Mouse (Mus musculus) liver, embryonic 15.5 days (tissue): ENCODE measurements around the gene Dlg2. TPM values are rescaled to one million over a fixed set of nuclear protein-coding genes. Genes with fewer than 3 reads are reported as not detected.

ENCODE experiments used
- ATAC-seq: fragments of 200-750 bp; cut with Nextera tagmentation; 2 replicates; pipeline ENCODE4 v1.8.0; 2017; ENCODE audit warnings: moderate number of reproducible peaks, mild to moderate bottlenecking, moderate library complexity; ENCODE audit not compliant: insufficient read depth
- H3K27ac ChIP-seq: fragments of 300-500 bp; sonication (generic); replicated peaks from 2 replicates; pipeline ENCODE4 v1.5.1; 2015; ENCODE audit warnings: mild to moderate bottlenecking, inconsistent platforms
- H3K27me3 ChIP-seq: fragments of 300-500 bp; sonication (generic); 2 replicates; pipeline ENCODE4 v1.6.1; 2015; ENCODE audit warnings: mild to moderate bottlenecking, inconsistent platforms
- H3K36me3 ChIP-seq: fragments of 300-500 bp; sonication (generic); replicated peaks from 2 replicates; pipeline ENCODE4 v1.6.1; 2015; ENCODE audit warnings: moderate library complexity, mild to moderate bottlenecking, inconsistent platforms
- H3K4me1 ChIP-seq: fragments of 300-500 bp; sonication (generic); replicated peaks from 2 replicates; pipeline ENCODE4 v1.6.1; 2015; ENCODE audit warnings: inconsistent platforms
- H3K4me2 ChIP-seq: fragments of 300-500 bp; sonication (generic); 2 replicates; pipeline ENCODE4 v1.6.1; 2015; ENCODE audit warnings: moderate library complexity, mild to moderate bottlenecking, inconsistent platforms
- H3K4me3 ChIP-seq: fragments of 300-500 bp; sonication (generic); replicated peaks from 2 replicates; pipeline ENCODE4 v1.5.1; 2015; ENCODE audit warnings: mild to moderate bottlenecking, inconsistent platforms
- H3K9ac ChIP-seq: fragments of 300-500 bp; sonication (generic); 2 replicates; pipeline ENCODE4 v1.6.1; 2015; ENCODE audit warnings: moderate library complexity, mild to moderate bottlenecking, inconsistent platforms
- H3K9me3 ChIP-seq: fragments of 300-500 bp; sonication (generic); replicated peaks from 2 replicates; pipeline ENCODE4 v1.6.1; 2016; ENCODE audit warnings: inconsistent platforms
- WGBS: fragments of 180-500 bp; shearing (Covaris S2); methylation state at CpG from one replicate; pipeline ENCODE4 v1.1.7; 2015; ENCODE audit warnings: mixed read lengths; ENCODE audit not compliant: insufficient replicate concordance; 5-methylcytosine and 5-hydroxymethylcytosine counted together
- polyA plus RNA-seq: library from polyadenylated mRNA; unstranded; fragments of >200 nt; fragmentation: Nextera tagmentation; extraction: Ambion mirVana; gene quantifications from 2 replicates; pipeline ENCODE4 v1.2.1, GENCODE M21; 2015

The Dlg2 gene
- polyA plus RNA-seq, 1 experiment from 2014 or later: 0.60 TPM

DNA sequence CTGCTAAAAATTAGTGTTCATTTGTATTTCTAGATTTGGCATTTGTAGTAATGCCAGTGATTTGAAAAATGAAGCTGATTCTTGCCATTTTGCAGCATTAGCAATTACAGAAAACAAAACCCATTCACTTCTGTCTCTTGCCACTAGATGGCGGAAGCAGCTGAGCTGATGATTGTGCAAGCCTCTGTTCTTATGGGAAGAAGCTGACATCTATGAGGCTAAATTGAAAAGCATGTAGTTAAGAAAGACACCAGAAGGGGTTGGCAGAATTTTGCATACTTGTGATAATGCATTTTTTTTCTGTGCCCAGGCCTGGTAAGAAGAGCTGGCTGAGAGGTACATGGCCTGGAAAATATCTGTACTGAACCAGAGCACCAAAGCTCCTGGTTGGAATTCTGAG lies 980.7 kb downstream of the Dlg2 start:
- H3K4me2 ChIP-seq: no peak overlapping the region
- no peak for ATAC-seq

DNA sequence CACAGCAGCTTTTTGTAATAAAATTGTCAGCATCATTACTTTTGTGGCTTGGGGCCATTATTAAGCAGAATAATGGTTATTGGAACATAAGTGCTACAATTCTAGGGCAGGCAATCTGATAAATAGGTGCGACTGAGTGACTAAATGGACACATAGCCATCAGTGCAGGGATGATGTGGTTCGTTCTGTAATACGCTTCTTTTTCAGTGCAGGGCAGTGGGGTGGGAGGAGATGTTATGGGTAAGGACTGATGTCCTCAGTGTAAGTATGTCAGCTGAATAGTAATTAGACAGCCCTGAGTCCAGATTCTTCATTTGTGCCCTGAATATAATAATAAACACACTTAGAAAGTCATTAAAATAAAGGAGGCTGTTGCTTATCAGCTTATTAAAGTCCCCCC lies 984.9 kb downstream of the Dlg2 start:
- Histone ChIP-seq H3K4me1 (no peaks in the 10 kb centered on the region), H3K27ac (no peak overlapping the region), H3K27me3 (no peaks in the 10 kb centered on the region), H3K4me2 (no peak overlapping the region), H3K9me3 (no peaks in the 10 kb centered on the region), H3K9ac (no peak overlapping the region), H3K36me3 (no peaks in the 10 kb centered on the region), H3K4me3 (no peak overlapping the region)
- ATAC-seq: no peak
- WGBS: 66% methylated on average over 3 of the region's 3 CpGs

More for the DNA sequence above, 980.7 kb downstream of the Dlg2 start:
- Histone ChIP-seq H3K9me3 (no peaks in the 10 kb centered on the region), H3K4me3 (no peak overlapping the region), H3K9ac (no peak overlapping the region), H3K4me1 (no peaks in the 10 kb centered on the region), H3K27ac (no peak overlapping the region), H3K36me3 (no peaks in the 10 kb centered on the region), H3K27me3 (no peaks in the 10 kb centered on the region)
- WGBS: 0% methylated on average over 1 of the region's 1 CpGs

- H3K9ac ChIP-seq: no peak overlapping the region
- no peak overlapping the region for H3K27ac ChIP-seq
- no peaks in the 10 kb centered on the region for H3K9me3 ChIP-seq
These were observed 986.8 kb downstream of the Dlg2 start for GRCm38 (mm10) chr7:91463256-91463655.

GRCm38 (mm10) chr7:91467061-91467460 lies 990.6 kb downstream of the Dlg2 start:
- H3K9me3 ChIP-seq: no peaks in the 10 kb centered on the region
- 32% methylated on average over 3 of the region's 3 CpGs for WGBS
- H3K4me1 ChIP-seq: no peaks in the 10 kb centered on the region
- no peaks in the 10 kb centered on the region for H3K27me3 ChIP-seq
- no peak overlapping the region for H3K9ac ChIP-seq
- no peak for ATAC-seq
- no peaks in the 10 kb centered on the region for H3K36me3 ChIP-seq
- H3K4me2 ChIP-seq: no peak overlapping the region
- no peak overlapping the region for H3K27ac ChIP-seq
- H3K4me3 ChIP-seq: no peak overlapping the region

More at GRCm38 (mm10) chr7:91463256-91463655, 986.8 kb downstream of the Dlg2 start:
- Histone ChIP-seq H3K4me1 (no peaks in the 10 kb centered on the region), H3K27me3 (no peaks in the 10 kb centered on the region), H3K36me3 (no peaks in the 10 kb centered on the region), H3K4me2 (no peak overlapping the region), H3K4me3 (no peak overlapping the region)
- ATAC-seq: no peak
- WGBS: 53% methylated on average over 7 of the region's 7 CpGs

DNA sequence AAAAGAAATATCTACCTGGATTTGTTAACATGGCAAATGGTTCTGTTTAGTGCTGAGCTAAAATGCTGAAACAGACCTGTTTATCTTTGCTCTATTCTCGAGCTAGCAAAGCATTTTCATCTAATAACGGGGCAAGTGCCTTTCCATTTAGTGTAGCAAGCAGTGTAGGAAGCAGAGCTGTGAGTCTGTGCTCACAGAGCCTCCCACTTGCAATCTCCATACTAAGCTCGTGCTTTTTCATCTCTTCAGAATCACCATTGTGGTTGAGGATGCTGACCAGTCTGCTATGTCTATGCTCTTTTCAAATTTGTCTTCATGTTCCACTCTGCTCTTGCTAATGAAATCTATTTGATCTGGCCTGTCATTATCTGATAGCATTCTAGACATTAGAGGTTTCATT lies 1002.7 kb downstream of the Dlg2 start:
- 38% methylated on average over 3 of the region's 3 CpGs for WGBS
- no peak for ATAC-seq

GRCm38 (mm10) chr7:91481574-91482197 lies 1005.2 kb downstream of the Dlg2 start:
- H3K27ac ChIP-seq: no peak overlapping the region
- H3K4me2 ChIP-seq: no peak overlapping the region
- no peaks in the 10 kb centered on the region for H3K27me3 ChIP-seq
- WGBS: 63% methylated on average over 1 of the region's 1 CpGs
- no peak for ATAC-seq
- no peak overlapping the region for H3K4me3 ChIP-seq
- no peaks in the 10 kb centered on the region for H3K36me3 ChIP-seq
- H3K4me1 ChIP-seq: no peaks in the 10 kb centered on the region
- H3K9me3 ChIP-seq: no peaks in the 10 kb centered on the region
- H3K9ac ChIP-seq: no peak overlapping the region

More for the DNA sequence above, 1002.7 kb downstream of the Dlg2 start:
- Histone ChIP-seq H3K4me2 (no peak overlapping the region), H3K9me3 (no peaks in the 10 kb centered on the region), H3K4me3 (no peak overlapping the region), H3K27me3 (no peaks in the 10 kb centered on the region), H3K4me1 (no peaks in the 10 kb centered on the region), H3K27ac (no peak overlapping the region), H3K36me3 (no peaks in the 10 kb centered on the region), H3K9ac (no peak overlapping the region)

DNA sequence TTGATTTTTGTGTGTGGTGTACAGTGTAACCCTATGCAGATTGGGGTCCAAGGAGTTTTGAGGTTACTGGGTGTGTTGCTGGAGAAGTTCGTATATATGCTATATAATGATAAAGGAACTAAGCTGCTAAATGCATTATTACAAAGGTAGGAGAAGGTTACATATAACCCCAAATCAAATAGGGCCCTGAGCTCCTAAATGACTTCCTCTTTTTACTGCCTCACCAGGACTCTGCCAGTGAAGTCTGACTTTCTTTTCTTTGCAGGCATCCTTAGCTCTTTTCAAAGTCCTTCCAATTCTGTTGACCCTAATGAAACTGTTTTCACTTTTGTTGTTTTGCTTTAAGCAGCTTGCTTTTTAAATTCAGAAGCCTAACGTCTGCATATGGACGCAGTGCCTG lies 1016.8 kb downstream of the Dlg2 start:
- Histone ChIP-seq H3K27me3 (no peaks in the 10 kb centered on the region), H3K4me2 (no peak overlapping the region), H3K9ac (no peak overlapping the region), H3K4me1 (no peaks in the 10 kb centered on the region), H3K4me3 (no peak overlapping the region), H3K9me3 (no peaks in the 10 kb centered on the region), H3K36me3 (no peaks in the 10 kb centered on the region), H3K27ac (no peak overlapping the region)
- WGBS: 52% methylated on average over 3 of the region's 3 CpGs
- ATAC-seq: no peak

DNA sequence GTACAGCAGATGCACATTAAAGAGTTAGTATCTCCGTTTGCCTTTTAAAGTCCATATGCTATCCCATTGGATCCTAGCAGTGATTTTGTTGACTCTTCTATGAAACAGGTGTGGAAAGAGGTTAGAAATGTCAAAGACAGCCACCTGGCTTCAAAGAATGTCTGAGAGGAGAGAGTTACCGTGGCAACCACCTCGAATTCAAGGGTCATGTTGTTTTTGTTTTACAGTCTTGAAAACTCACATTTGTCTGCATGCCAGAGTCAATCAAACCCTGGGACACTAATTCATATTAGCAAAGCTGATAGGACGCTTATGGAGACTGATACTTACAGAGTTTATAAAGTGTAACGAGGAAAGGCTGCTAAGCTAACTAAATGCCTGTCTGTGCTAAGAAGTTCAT lies 1019.1 kb downstream of the Dlg2 start:
- Histone ChIP-seq H3K9me3 (no peaks in the 10 kb centered on the region), H3K4me2 (no peak overlapping the region), H3K9ac (no peak overlapping the region), H3K4me1 (no peaks in the 10 kb centered on the region), H3K36me3 (no peaks in the 10 kb centered on the region), H3K4me3 (no peak overlapping the region), H3K27ac (no peak overlapping the region), H3K27me3 (no peaks in the 10 kb centered on the region)
- ATAC-seq: no peak
- 60% methylated on average over 5 of the region's 5 CpGs for WGBS

DNA sequence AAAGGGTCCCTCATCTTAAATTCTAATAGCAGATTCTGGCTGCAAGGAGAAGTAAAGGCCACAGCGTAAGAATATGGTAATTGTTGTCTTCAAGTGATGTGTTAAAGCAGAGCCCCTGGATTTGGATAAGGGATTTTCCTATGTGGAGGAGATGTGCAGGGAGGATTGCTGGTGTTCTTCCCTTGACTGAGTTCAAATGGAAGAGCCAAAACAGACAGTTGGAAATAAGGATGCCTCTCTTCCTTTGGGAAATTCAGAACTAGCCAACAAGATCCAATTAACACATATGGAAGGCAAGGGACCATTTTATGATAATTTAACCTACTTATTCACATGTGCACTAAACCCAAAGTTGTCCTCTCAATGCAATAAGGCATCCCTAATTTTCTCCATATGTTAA lies 1034.6 kb downstream of the Dlg2 start:
- Histone ChIP-seq H3K4me1 (no peaks in the 10 kb centered on the region), H3K4me3 (no peak overlapping the region), H3K27ac (no peak overlapping the region), H3K27me3 (no peaks in the 10 kb centered on the region), H3K4me2 (no peak overlapping the region), H3K9me3 (no peaks in the 10 kb centered on the region), H3K36me3 (no peaks in the 10 kb centered on the region), H3K9ac (no peak overlapping the region)
- WGBS: 60% methylated on average over 1 of the region's 1 CpGs
- ATAC-seq: no peak

GRCm38 (mm10) chr7:91514445-91514844 lies 1038.0 kb downstream of the Dlg2 start:
- no peak overlapping the region for H3K27ac ChIP-seq
- H3K9ac ChIP-seq: no peak overlapping the region
- no peak overlapping the region for H3K4me3 ChIP-seq
- H3K9me3 ChIP-seq: no peaks in the 10 kb centered on the region
- no peak for ATAC-seq
- no peaks in the 10 kb centered on the region for H3K36me3 ChIP-seq
- no peaks in the 10 kb centered on the region for H3K4me1 ChIP-seq
- no peaks in the 10 kb centered on the region for H3K27me3 ChIP-seq
- WGBS: 46% methylated on average over 3 of the region's 3 CpGs
- H3K4me2 ChIP-seq: no peak overlapping the region

- no peak for ATAC-seq
- H3K36me3 ChIP-seq: no peaks in the 10 kb centered on the region
These were observed 1039.8 kb downstream of the Dlg2 start for GRCm38 (mm10) chr7:91516225-91516624.

DNA sequence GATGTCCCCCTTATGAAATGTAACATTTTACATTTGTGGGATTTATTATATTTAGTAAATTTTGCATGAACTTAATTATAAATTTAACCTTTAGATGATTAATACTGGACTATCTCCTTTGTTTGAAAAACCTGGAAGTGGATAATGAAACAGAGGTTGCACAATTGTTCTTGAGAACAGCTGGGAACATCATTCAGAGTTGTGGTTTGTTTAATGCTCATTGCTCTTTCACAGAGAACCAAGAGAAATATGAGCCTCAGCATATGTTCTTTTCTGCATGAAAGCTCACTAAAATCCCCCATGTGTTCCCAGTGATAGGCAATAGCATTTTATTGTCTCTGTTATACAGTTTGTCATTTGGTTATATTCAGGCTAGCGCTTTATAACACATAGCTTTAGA lies 1049.4 kb downstream of the Dlg2 start:
- Histone ChIP-seq H3K4me2 (no peak overlapping the region), H3K36me3 (no peaks in the 10 kb centered on the region), H3K9ac (no peak overlapping the region), H3K4me3 (no peak overlapping the region), H3K4me1 (no peaks in the 10 kb centered on the region), H3K27ac (no peak overlapping the region), H3K9me3 (no peaks in the 10 kb centered on the region), H3K27me3 (no peaks in the 10 kb centered on the region)
- no peak for ATAC-seq
- WGBS: 64% methylated on average over 1 of the region's 1 CpGs

More at GRCm38 (mm10) chr7:91516225-91516624, 1039.8 kb downstream of the Dlg2 start:
- Histone ChIP-seq H3K4me3 (no peak overlapping the region), H3K4me1 (no peaks in the 10 kb centered on the region), H3K9me3 (no peaks in the 10 kb centered on the region), H3K9ac (no peak overlapping the region), H3K4me2 (no peak overlapping the region), H3K27me3 (no peaks in the 10 kb centered on the region), H3K27ac (no peak overlapping the region)
- WGBS: 52% methylated on average over 3 of the region's 3 CpGs
